Mouse (Mus musculus) testis, adult 2 months (tissue): Measurements from ENCODE around the gene Prickle3. TPM values are rescaled to one million over a fixed set of nuclear protein-coding genes. Genes with fewer than 3 reads are reported as not detected.

ENCODE experiments used
- H3K27ac ChIP-seq: fragments of 200-500 bp; 2 replicates; pipeline ENCODE4 v1.5.1; 2012; ENCODE audit warnings: low read depth, low read length; ENCODE audit not compliant: control insufficient read depth, insufficient read depth
- H3K27me3 ChIP-seq: fragments of 200-500 bp; 2 replicates; pipeline ENCODE4 v1.6.1; 2012; ENCODE audit warnings: mild to moderate bottlenecking, low read length, moderate library complexity; ENCODE audit not compliant: control insufficient read depth, insufficient read depth
- H3K36me3 ChIP-seq: fragments of 200-500 bp; 2 replicates; pipeline ENCODE4 v1.6.1; 2012; ENCODE audit warnings: mild to moderate bottlenecking, low read length; ENCODE audit not compliant: control insufficient read depth, insufficient read depth
- H3K4me1 ChIP-seq: fragments of 200-500 bp; 2 replicates; pipeline ENCODE4 v1.6.1; 2012; ENCODE audit warnings: low read length; ENCODE audit not compliant: control insufficient read depth, insufficient read depth
- H3K4me3 ChIP-seq: fragments of 200-500 bp; 2 replicates; pipeline ENCODE4 v1.5.1; 2012; ENCODE audit warnings: low read depth, mild to moderate bottlenecking, low read length, moderate library complexity, mixed read lengths; ENCODE audit not compliant: control insufficient read depth
- CTCF ChIP-seq: fragments of 200-500 bp; IDR thresholded peaks from 2 replicates; pipeline ENCODE4 v1.5.1; 2012; ENCODE audit warnings: low read depth, mild to moderate bottlenecking, inconsistent platforms, low read length, moderate library complexity; ENCODE audit not compliant: control insufficient read depth, insufficient read depth, insufficient replicate concordance
- POLR2A ChIP-seq: fragments of 200-500 bp; IDR thresholded peaks from 2 replicates; pipeline ENCODE4 v1.6.1; 2012; ENCODE audit warnings: low read depth, mild to moderate bottlenecking, inconsistent platforms, low read length, moderate library complexity; ENCODE audit not compliant: control insufficient read depth
- polyA plus RNA-seq: library from polyadenylated mRNA; depleted of rRNA; stranded (reverse); fragments of >200 nt; gene quantifications from 2 replicates; pipeline ENCODE4 v1.2.3, GENCODE M21; 2012

Gene Prickle3
- polyA plus RNA-seq, 1 experiment: 1.1 TPM

GRCm38 (mm10) chrX:7639536-7640325 is 17.3 kb upstream of the Prickle3 start:
- peaks cover 3% of the 10 kb centered on the region for H3K4me1 ChIP-seq
- TF ChIP-seq POLR2A (no peak), CTCF (no peak)
- no peaks in the 10 kb centered on the region for H3K27me3 ChIP-seq
- no peak overlapping the region for H3K27ac ChIP-seq
- no peaks in the 10 kb centered on the region for H3K36me3 ChIP-seq
- H3K4me3 ChIP-seq: no peak overlapping the region

DNA sequence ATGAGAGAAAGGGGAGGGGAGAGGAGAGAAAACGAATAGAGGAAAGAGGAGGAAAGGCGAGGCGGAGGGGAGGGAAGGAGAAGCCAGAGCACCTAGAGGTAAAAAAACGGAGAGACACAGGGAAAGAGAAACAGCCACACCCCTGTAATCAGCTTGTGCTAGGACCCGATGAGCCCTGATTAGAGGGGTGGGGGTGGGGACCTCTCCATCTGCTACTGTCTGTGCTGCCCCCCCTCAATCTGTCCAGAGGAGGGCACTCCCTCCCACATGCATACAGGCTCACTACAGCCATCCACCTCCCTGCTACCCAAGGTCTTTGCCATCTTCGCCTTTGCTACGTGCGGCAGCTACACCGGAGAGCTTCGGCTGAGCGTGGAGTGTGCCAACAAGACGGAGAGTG is 16.3 kb upstream of the Prickle3 start:
- no peak for TF ChIP-seq CTCF
- no peaks in the 10 kb centered on the region for H3K36me3 ChIP-seq
- H3K4me1 ChIP-seq: peaks cover 3% of the 10 kb centered on the region
- no peak overlapping the region for H3K27ac ChIP-seq
- no peaks in the 10 kb centered on the region for H3K27me3 ChIP-seq
- no peak overlapping the region for H3K4me3 ChIP-seq

DNA sequence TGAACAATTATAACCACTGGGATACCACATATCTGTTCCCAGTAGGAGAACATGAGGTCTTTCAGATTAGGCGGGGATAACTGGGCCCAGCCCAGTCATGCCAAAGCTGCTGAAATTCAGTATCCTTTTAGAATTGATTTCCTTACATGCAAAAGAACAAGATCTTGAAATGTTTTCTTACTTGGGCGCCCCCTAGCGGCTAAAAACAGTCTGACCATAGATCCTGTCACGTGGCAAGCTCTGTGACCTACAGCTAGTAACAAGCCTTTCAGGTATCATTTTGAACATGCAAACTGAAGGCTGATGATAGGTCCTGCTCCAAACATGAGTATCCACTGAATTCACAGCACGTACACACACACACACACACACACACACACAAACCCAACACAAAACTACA is 11.7 kb upstream of the Prickle3 start:
- Histone ChIP-seq H3K27ac (no peak overlapping the region), H3K27me3 (no peaks in the 10 kb centered on the region), H3K36me3 (no peaks in the 10 kb centered on the region), H3K4me3 (no peak overlapping the region), H3K4me1 (no peaks in the 10 kb centered on the region)
- TF ChIP-seq CTCF (no peak), POLR2A (no peak)

DNA sequence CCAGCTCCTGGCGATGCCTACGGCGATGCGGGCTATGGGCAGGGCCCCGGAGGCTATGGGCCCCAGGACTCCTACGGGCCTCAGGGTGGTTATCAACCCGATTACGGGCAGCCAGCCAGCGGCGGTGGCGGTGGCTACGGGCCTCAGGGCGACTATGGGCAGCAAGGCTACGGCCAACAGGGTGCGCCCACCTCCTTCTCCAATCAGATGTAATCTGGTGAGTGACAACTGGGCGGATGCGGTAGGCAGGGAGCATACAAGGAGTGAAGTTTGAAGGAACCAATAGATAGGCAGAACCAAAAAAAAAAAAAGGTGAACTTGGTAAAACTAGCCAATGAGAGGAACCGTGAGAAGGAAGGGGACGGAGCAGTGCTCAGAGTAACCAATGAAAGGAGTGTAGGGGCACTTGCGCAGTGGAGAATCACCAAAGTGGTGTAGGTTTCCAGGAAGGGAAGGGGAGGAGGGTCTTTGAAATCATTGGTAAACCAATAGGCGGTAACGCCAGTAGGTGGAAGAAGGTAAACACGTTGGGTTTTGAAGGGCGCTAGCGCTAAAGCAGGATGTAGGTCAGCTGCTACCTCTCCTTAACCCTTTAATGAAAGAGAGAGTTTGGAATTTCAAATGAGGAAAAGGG is 8.3 kb upstream of the Prickle3 start:
- Histone ChIP-seq H3K27ac (peak overlapping the region; percentile 58), H3K4me1 (no peaks in the 10 kb centered on the region), H3K36me3 (no peaks in the 10 kb centered on the region), H3K4me3 (peak overlapping the region; percentile 75), H3K27me3 (no peaks in the 10 kb centered on the region)
- TF ChIP-seq CTCF (0 out of 2 replicates have a peak, but pooled peaks have one; percentile 1), POLR2A (peak; percentile 32; the same call in 1 of the 2 replicates)

DNA sequence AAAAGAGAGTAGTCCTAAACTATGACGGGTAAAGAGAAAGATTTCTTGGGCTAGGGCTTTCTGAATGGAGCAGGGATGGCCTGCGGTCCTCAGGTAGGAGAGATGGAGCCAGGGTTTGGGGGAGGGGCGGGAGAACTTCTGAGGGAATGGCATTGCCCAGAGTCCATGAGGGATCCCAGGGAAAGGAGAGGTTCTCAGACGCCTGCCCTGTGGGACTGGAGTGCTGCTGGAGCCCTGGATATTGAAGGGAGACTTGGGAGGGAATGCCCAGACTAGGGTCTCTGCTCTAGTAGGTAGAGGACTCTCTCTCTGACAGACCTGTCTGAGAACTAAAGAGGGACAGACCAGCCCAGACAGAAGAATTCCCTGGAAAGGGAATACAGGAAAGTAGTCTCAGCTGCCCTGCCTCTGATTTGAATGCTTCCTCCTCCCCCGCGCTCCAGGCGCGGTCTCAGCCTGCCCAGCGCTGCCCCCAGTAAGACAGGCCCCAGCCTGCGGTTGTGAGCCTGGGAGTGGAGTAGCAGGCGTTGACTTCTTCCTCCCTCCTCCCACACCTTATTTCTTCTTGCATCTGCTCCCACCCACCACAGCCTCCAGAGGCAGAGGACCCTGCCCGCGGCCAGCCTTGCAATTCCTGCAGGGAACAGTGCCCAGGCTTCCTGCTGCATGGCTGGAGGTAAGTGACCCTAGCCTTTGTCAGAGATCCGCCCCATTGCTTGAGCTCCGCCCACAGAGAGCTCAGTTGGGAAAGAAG is 1.1 kb downstream of the Prickle3 start:
- peaks cover 10% of the 10 kb centered on the region for H3K4me1 ChIP-seq
- H3K27ac ChIP-seq: peak overlapping the region; percentile 16; the same call in 1 of the 2 replicates
- H3K4me3 ChIP-seq: no peak overlapping the region
- no peaks in the 10 kb centered on the region for H3K36me3 ChIP-seq
- H3K27me3 ChIP-seq: no peaks in the 10 kb centered on the region
- no peak for TF ChIP-seq POLR2A
- no peak for TF ChIP-seq CTCF

DNA sequence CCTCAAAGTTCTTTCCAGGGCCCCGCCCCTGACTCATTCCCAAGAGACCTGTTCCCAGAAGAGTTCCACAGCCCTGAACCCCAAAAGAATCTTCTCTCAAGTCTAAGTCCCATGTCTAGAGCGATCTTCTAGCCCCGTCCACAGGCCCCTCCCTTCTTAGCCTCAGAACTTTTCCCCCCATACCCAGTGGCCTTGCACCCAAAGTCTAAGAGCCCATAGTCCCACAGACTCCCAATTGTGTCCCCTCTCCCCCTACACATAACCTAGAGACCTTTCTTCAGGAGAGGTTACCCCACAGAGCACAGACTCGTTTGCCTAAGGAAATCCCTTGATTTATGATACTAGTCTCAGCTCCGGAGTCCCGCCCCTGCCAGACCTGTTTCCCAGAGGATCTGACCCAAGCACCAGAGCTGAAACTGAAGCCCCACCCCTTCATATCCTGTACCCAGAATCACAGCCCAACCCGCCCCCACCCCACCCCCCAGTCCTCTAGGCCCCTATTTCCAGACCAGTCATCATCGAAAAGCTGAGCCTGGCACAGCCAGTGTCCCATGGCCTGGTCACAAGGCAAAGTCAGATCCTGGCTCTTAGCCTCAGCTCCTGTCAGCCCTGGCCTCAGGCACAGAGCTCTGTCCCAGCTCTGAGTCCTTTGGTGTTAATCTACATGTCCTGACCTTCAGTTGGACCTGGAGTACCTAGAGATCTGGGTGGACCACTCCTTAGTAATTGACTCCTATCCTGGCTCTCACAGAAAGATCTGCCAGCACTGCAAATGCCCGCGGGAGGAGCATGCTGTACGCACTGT is 1.9 kb downstream of the Prickle3 start:
- no peak overlapping the region for H3K27ac ChIP-seq
- TF ChIP-seq CTCF (no peak), POLR2A (no peak)
- no peaks in the 10 kb centered on the region for H3K36me3 ChIP-seq
- H3K27me3 ChIP-seq: no peaks in the 10 kb centered on the region
- no peak overlapping the region for H3K4me3 ChIP-seq
- H3K4me1 ChIP-seq: peaks cover 10% of the 10 kb centered on the region
